Mouse (Mus musculus) adrenal gland, postnatal 25 days (tissue): ENCODE data around the gene Fcgr1. TPM values are rescaled to one million over a fixed set of nuclear protein-coding genes. Genes with fewer than 3 reads are reported as not detected.

Experiments
- microRNA-seq, 2 experiments: library from miRNA; unstranded; fragments of <30 nt; microRNA quantifications; one replicate each; pipeline ENCODE4 v1.2.0; 2021
- total RNA-seq: library from RNA; stranded (reverse); gene quantifications from 2 replicates; pipeline ENCODE4 v1.2.3, GENCODE M21; 2021

Gene Fcgr1
- total RNA-seq, 1 experiment from 2014 or later, result 1.4 TPM

Small RNA genes within 50 kb of the gene (microRNA-seq; reads per million reads assigned to microRNA genes)
- gene Gm47311 (0 reads per million in 2 experiments), gene Gm47313 (0 reads per million in 2 experiments)

Other genes starting within 250 kb of the Fcgr1 start
- 39.0 and 41.2 TPM in 2 replicates for gene Vps45, start 235.5 kb downstream of the Fcgr1 start, total RNA-seq
- 25.8 and 40.5 TPM in 2 replicates for gene Otud7b, start 189.4 kb downstream of the Fcgr1 start, total RNA-seq
- gene Mtmr11, start 132.0 kb downstream of the Fcgr1 start, total RNA-seq, result 16.3 and 27.0 TPM in 2 replicates
- gene Sf3b4, start 121.6 kb downstream of the Fcgr1 start, total RNA-seq, result 55.3 and 58.9 TPM in 2 replicates
- gene Sv2a, start 112.8 kb downstream of the Fcgr1 start, total RNA-seq, result 7.3 and 11.8 TPM in 2 replicates
- 39.3 and 42.4 TPM in 2 replicates for gene Bola1, start 74.3 kb downstream of the Fcgr1 start, total RNA-seq
- 7.7 and 10.9 TPM in 2 replicates for gene Hist2h2ab, start 74.1 kb downstream of the Fcgr1 start, total RNA-seq
- 62.8 and 86.8 TPM in 2 replicates for gene Hist2h2ac, start 73.1 kb downstream of the Fcgr1 start, total RNA-seq
- 19.4 and 21.7 TPM in 2 replicates for gene Hist2h2be, start 72.8 kb downstream of the Fcgr1 start, total RNA-seq
- 37.2 and 60.7 TPM in 2 replicates for gene Hist2h3c2, start 54.8 kb downstream of the Fcgr1 start, total RNA-seq
- gene Hist2h2aa2, start 53.7 kb downstream of the Fcgr1 start, total RNA-seq, result 555 and 742 TPM in 2 replicates
- gene Hist2h2aa1, start 48.5 kb downstream of the Fcgr1 start, total RNA-seq, result 17.4 TPM in 1 of 2 replicates, not detected in the other
- 1.9 TPM in 1 of 2 replicates, not detected in the other for gene Hist2h3c1, start 47.3 kb downstream of the Fcgr1 start, total RNA-seq
- gene Hist2h4, start 30.7 kb downstream of the Fcgr1 start, total RNA-seq, result 30.2 and 32.3 TPM in 2 replicates
- gene Hist2h3b, start 25.3 kb downstream of the Fcgr1 start, total RNA-seq, result 114 and 165 TPM in 2 replicates
- gene Hist2h2bb, start 24.2 kb downstream of the Fcgr1 start, total RNA-seq, result 138 and 170 TPM in 2 replicates
- gene BC107364, start 158.3 kb upstream of the Fcgr1 start, total RNA-seq, result not detected in 2 replicates
- gene Hfe2, start 231.2 kb upstream of the Fcgr1 start, total RNA-seq, result not detected in 2 replicates